Comparison of ENCODE assay signal across 8 mouse cellular contexts in genomic region chr6:85380901-85381647, GRCm38 (mm10). TPM values are rescaled to one million over a fixed set of nuclear protein-coding genes. Genes with fewer than 3 reads are reported as not detected.
A peak's percentile ranks its signal among the peaks of the same experiment; 100 is the strongest.
DNase-seq lines count a peak whose midpoint lies in the region; ATAC-seq lines count a peak whose summit lies in the region.

No protein-coding gene starts in this region.

- H3K9me3 ChIP-seq in heart, embryonic 14.5 days (ENCODE audit: control insufficient read depth, low read length), result no peaks in the 10 kb centered on the region
- no peaks in the 10 kb centered on the region for H3K9me3 ChIP-seq in hindbrain, embryonic 13.5 days
- 0 out of 2 replicates have a peak, but pooled peaks cover 4% of the 10 kb centered on the region for H3K9me3 ChIP-seq in midbrain, embryonic 10.5 days (replicated peaks)

- H3K27me3 ChIP-seq in heart, embryonic 14.5 days (ENCODE audit: control insufficient read depth, insufficient read depth, low read length), result peaks cover 2% of the 10 kb centered on the region
- H3K27me3 ChIP-seq in hindbrain, embryonic 13.5 days, result peaks cover 22% of the 10 kb centered on the region
- H3K27me3 ChIP-seq in midbrain, embryonic 10.5 days (ENCODE audit: low read depth, poor library complexity, severe bottlenecking), result peaks cover 38% of the 10 kb centered on the region

- no peak for ATAC-seq in heart, embryonic 14.5 days (ENCODE audit: insufficient number of reproducible peaks, insufficient read depth, low FRiP score, low read depth)
- 0 out of 2 replicates have a peak, but pooled peaks have one; percentile 17 for ATAC-seq in hindbrain, embryonic 13.5 days (ENCODE audit: low FRiP score)

- H3K27ac ChIP-seq in heart, embryonic 14.5 days (replicated peaks in 1 of 2; ENCODE audit: control insufficient read depth in 1 of 2, insufficient read depth in 1 of 2, low read depth in 2 of 2, low read length in 2 of 2), result no peak overlapping the region
- H3K27ac ChIP-seq in hindbrain, embryonic 13.5 days, result no peak overlapping the region
- peak overlapping the region; percentile 86 for H3K27ac ChIP-seq in midbrain, embryonic 10.5 days (replicated peaks)

- no peaks in the 10 kb centered on the region for H3K36me3 ChIP-seq in heart, embryonic 14.5 days (ENCODE audit: control insufficient read depth, insufficient read depth, low read length)
- no peaks in the 10 kb centered on the region for H3K36me3 ChIP-seq in hindbrain, embryonic 13.5 days
- no peaks in the 10 kb centered on the region for H3K36me3 ChIP-seq in midbrain, embryonic 10.5 days

- H3K4me3 ChIP-seq in heart, embryonic 14.5 days (ENCODE audit: control insufficient read depth in 1 of 2, insufficient read depth in 1 of 2, low read depth in 1 of 2, low read length in 2 of 2), result peak overlapping the region in 1 of 2 experiments; percentile 4; a peak in 1 of 4 replicates
- no peak overlapping the region for H3K4me3 ChIP-seq in hindbrain, embryonic 13.5 days
- H3K4me3 ChIP-seq in midbrain, embryonic 10.5 days, result peak overlapping the region; percentile 38

- H3K9ac ChIP-seq in heart, embryonic 14.5 days (ENCODE audit: low read length), result peak overlapping the region; percentile 45; the same call in 1 of the 2 replicates
- no peak overlapping the region for H3K9ac ChIP-seq in hindbrain, embryonic 13.5 days

- intact Hi-C loops in heart, postnatal 14 days (cut with DNase I), result loop anchor here (1.0 kb wide), 1 partner anchor 35 kb away; no protein-coding TSS in a partner anchor

- H3K4me2 ChIP-seq in heart, embryonic 14.5 days (ENCODE audit: low read length), result peak overlapping the region; percentile 52
- peak overlapping the region; percentile 19; the same call in 1 of the 2 replicates for H3K4me2 ChIP-seq in hindbrain, embryonic 13.5 days

- DNase-seq in heart, postnatal 14 days, result no peak
- DNase-seq in ZHBTc4 (ENCODE audit: low read depth, low spot score), result peak; percentile 82
- no peak for DNase-seq in midbrain, embryonic 10.5 days (ENCODE audit: low spot score)
- DNase-seq in right cerebral cortex, postnatal 14 days, result no peak
- no peak for DNase-seq in spleen, postnatal 14 days (ENCODE audit: low spot score in 2 of 2)
- DNase-seq in spleen, postnatal 4 days (ENCODE audit: low spot score in 2 of 2), result no peak

- H3K4me1 ChIP-seq in heart, embryonic 14.5 days (ENCODE audit: control insufficient read depth in 2 of 2, insufficient read depth in 2 of 2, low read length in 2 of 2), result peaks cover 10 to 18% of the 10 kb centered on the region in 2 experiments
- H3K4me1 ChIP-seq in hindbrain, embryonic 13.5 days (replicated peaks), result peaks cover 8% of the 10 kb centered on the region; the same call in 1 of the 2 replicates
- H3K4me1 ChIP-seq in midbrain, embryonic 10.5 days, result peaks cover 20% of the 10 kb centered on the region

- 27% methylated on average over 17 of the region's 17 CpGs for WGBS in heart, embryonic 14.5 days
- 24% methylated on average over 17 of the region's 17 CpGs for WGBS in hindbrain, embryonic 13.5 days
- WGBS in midbrain, embryonic 10.5 days, result 14% methylated on average over 17 of the region's 17 CpGs

RNA-seq across cellular contexts. Expression of gene Rab11fip5, which starts 6.6 kb away (rescaled TPM):
- 36.5 and 42.2 TPM in 2 replicates for polyA plus RNA-seq in heart, embryonic 14.5 days (2014; fragmentation: Nextera tagmentation; extraction: Ambion mirVana)
- 10 to 100 TPM; 53.9 to 54.0 TPM for total RNA-seq in heart, postnatal 14 days (2021)
- 13.7 and 14.8 TPM in 2 replicates for polyA plus RNA-seq in hindbrain, embryonic 13.5 days (2015; fragmentation: Nextera tagmentation; extraction: Ambion mirVana)
- polyA plus RNA-seq in midbrain, embryonic 10.5 days (2016; fragmentation: Nextera tagmentation; extraction: Ambion mirVana), result 4.2 and 6.4 TPM in 2 replicates

RNA-seq across cellular contexts. Expression of gene Noto, which starts 42.6 kb away (rescaled TPM):
- not detected in 2 replicates for polyA plus RNA-seq in heart, embryonic 14.5 days (2014; fragmentation: Nextera tagmentation; extraction: Ambion mirVana)
- not detected for total RNA-seq in heart, postnatal 14 days (2021)
- polyA plus RNA-seq in hindbrain, embryonic 13.5 days (2015; fragmentation: Nextera tagmentation; extraction: Ambion mirVana), result not detected in 2 replicates
- polyA plus RNA-seq in midbrain, embryonic 10.5 days (2016; fragmentation: Nextera tagmentation; extraction: Ambion mirVana), result not detected in 2 replicates

RNA-seq across cellular contexts. Expression of gene Sfxn5, which starts 47.9 kb away (rescaled TPM):
- polyA plus RNA-seq in heart, embryonic 14.5 days (2014; fragmentation: Nextera tagmentation; extraction: Ambion mirVana), result 2.7 and 3.1 TPM in 2 replicates
- total RNA-seq in heart, postnatal 14 days (2021), result 1 to 10 TPM; 3.9 to 5.7 TPM
- 18.3 and 19.6 TPM in 2 replicates for polyA plus RNA-seq in hindbrain, embryonic 13.5 days (2015; fragmentation: Nextera tagmentation; extraction: Ambion mirVana)
- polyA plus RNA-seq in midbrain, embryonic 10.5 days (2016; fragmentation: Nextera tagmentation; extraction: Ambion mirVana), result 8.7 and 10.5 TPM in 2 replicates

RNA-seq across cellular contexts. Expression of gene Smyd5, which starts 50.7 kb away (rescaled TPM):
- polyA plus RNA-seq in heart, embryonic 14.5 days (2014; fragmentation: Nextera tagmentation; extraction: Ambion mirVana), result 30.5 and 33.5 TPM in 2 replicates
- total RNA-seq in heart, postnatal 14 days (2021), result 1 to 10 TPM; 5.1 to 6.6 TPM
- polyA plus RNA-seq in hindbrain, embryonic 13.5 days (2015; fragmentation: Nextera tagmentation; extraction: Ambion mirVana), result 58.4 and 59.0 TPM in 2 replicates
- 75.6 and 83.9 TPM in 2 replicates for polyA plus RNA-seq in midbrain, embryonic 10.5 days (2016; fragmentation: Nextera tagmentation; extraction: Ambion mirVana)
